In the genomic region with DNA sequence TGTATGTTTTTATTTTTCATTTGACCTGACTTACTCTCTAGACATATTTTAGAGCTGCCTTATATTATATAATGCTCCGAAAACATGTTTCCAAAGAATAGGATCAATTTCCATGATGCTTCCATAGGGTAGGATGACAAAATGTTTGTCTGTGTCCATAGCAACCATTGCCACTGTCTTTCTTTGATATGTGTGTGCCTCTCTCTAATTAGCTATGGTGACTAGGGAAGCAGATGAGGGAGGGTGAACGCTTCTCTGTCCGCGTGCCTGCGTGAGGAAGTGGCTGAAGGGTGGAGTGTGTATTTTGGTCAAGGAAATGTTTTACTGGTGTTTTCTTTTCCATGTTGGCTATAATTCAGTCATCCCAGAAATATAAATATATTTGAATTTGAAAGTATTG, we compare ENCODE assay signal across 15 mouse cellular contexts.
"Had no signal": no experiment of that assay in that cellular context is flagged by ENCODE, and none has a peak within 500 bp of the region (broad histone marks: within the 10 kb centered on the region; RNA-seq: fewer than 3 reads in every experiment).

No protein-coding gene starts in this region.

- H3K4me1 ChIP-seq: kidney, embryonic 15.5 days; limb, embryonic 15.5 days; liver, embryonic 12.5 days; megakaryocyte, embryonic 14.5 days had no signal

- H3K9me3 ChIP-seq: kidney, embryonic 15.5 days; limb, embryonic 15.5 days; liver, embryonic 12.5 days had no signal

- H3K4me3 ChIP-seq: kidney, embryonic 15.5 days; limb, embryonic 15.5 days; liver, embryonic 12.5 days; megakaryocyte, embryonic 14.5 days; stomach, embryonic 15.5 days had no signal

- H3K9ac ChIP-seq: kidney, embryonic 15.5 days; limb, embryonic 15.5 days; liver, embryonic 12.5 days; lung, embryonic 14.5 days; stomach, embryonic 15.5 days had no signal

- ATAC-seq: liver, embryonic 12.5 days; midbrain, embryonic 16.5 days had no signal

- H3K4me2 ChIP-seq: kidney, embryonic 15.5 days; limb, embryonic 15.5 days; liver, embryonic 12.5 days; lung, embryonic 14.5 days; stomach, embryonic 15.5 days had no signal

- DNase-seq: kidney, postnatal 36 days; layer of hippocampus, adult 9-11 months; layer of hippocampus, postnatal 36 days; lung, embryonic 14.5 days; lung, postnatal 10 days; lung, postnatal 4 days; right cerebral cortex, postnatal 14 days; thymus, adult 2 months; thymus, postnatal 25 days had no signal

- H3K27me3 ChIP-seq: kidney, embryonic 15.5 days; limb, embryonic 15.5 days; liver, embryonic 12.5 days; megakaryocyte, embryonic 14.5 days; stomach, embryonic 15.5 days had no signal

- H3K36me3 ChIP-seq: kidney, embryonic 15.5 days; limb, embryonic 15.5 days; liver, embryonic 12.5 days; stomach, embryonic 15.5 days had no signal

- H3K27ac ChIP-seq: kidney, embryonic 15.5 days; limb, embryonic 15.5 days; liver, embryonic 12.5 days; stomach, embryonic 15.5 days had no signal
